Comparison of ENCODE assay signal across 10 mouse cellular contexts in genomic region chr5:122529913-122530604, GRCm38 (mm10). TPM values are rescaled to one million over a fixed set of nuclear protein-coding genes. Genes with fewer than 3 reads are reported as not detected.
DNase-seq lines count a peak whose midpoint lies in the region; ATAC-seq and TF ChIP-seq lines count a peak whose summit lies in the region.
"Had no signal": no experiment of that assay in that cellular context is flagged by ENCODE, and none has a peak within 500 bp of the region (broad histone marks: within the 10 kb centered on the region; RNA-seq: fewer than 3 reads in every experiment).

No protein-coding gene starts in this region.

- H3K27me3 ChIP-seq in embryonic facial prominence, embryonic 12.5 days: no peaks in the 10 kb centered on the region
- no peaks in the 10 kb centered on the region for H3K27me3 ChIP-seq in limb, embryonic 12.5 days
- H3K27me3 ChIP-seq: liver, embryonic 13.5 days had no signal

- no peak for TF ChIP-seq CTCF in embryonic fibroblast, embryonic 13.5 days (IDR thresholded peaks at IDR 0.05; ENCODE audit: borderline replicate concordance, insufficient read depth, low read length)

- ATAC-seq in embryonic facial prominence, embryonic 12.5 days (ENCODE audit: insufficient number of reproducible peaks, insufficient read depth, low FRiP score, low TSS enrichment): no peak
- no peak for ATAC-seq in limb, embryonic 12.5 days (ENCODE audit: insufficient number of reproducible peaks, insufficient read depth, low FRiP score, low TSS enrichment, low read depth)
- ATAC-seq: forebrain, embryonic 16.5 days had no signal

- intact Hi-C loops in left cerebral cortex, postnatal 10 days (cut with DNase I): no loop called here

- peak overlapping the region; percentile 74 for H3K27ac ChIP-seq in embryonic facial prominence, embryonic 12.5 days
- H3K27ac ChIP-seq in embryonic fibroblast, embryonic 13.5 days (ENCODE audit: insufficient read depth, low read length): peak overlapping the region; percentile 21; the same call in 1 of the 2 replicates
- peak overlapping the region; percentile 51; the same call in 1 of the 2 replicates for H3K27ac ChIP-seq in limb, embryonic 12.5 days
- H3K27ac ChIP-seq: liver, embryonic 13.5 days had no signal

- WGBS in embryonic facial prominence, embryonic 12.5 days: 71% methylated on average over 9 of the region's 9 CpGs
- 74% methylated on average over 9 of the region's 9 CpGs for WGBS in limb, embryonic 12.5 days

- H3K36me3 ChIP-seq in embryonic facial prominence, embryonic 12.5 days: no peaks in the 10 kb centered on the region
- H3K36me3 ChIP-seq in limb, embryonic 12.5 days: no peaks in the 10 kb centered on the region; the same call in 1 of the 2 replicates
- H3K36me3 ChIP-seq: liver, embryonic 13.5 days had no signal

- H3K9me3 ChIP-seq in embryonic facial prominence, embryonic 12.5 days: no peaks in the 10 kb centered on the region
- peaks cover 4% of the 10 kb centered on the region; the same call in 1 of the 2 replicates for H3K9me3 ChIP-seq in limb, embryonic 12.5 days
- H3K9me3 ChIP-seq: liver, embryonic 13.5 days had no signal

- peaks cover 36% of the 10 kb centered on the region for H3K4me1 ChIP-seq in embryonic facial prominence, embryonic 12.5 days
- peaks cover 6% of the 10 kb centered on the region for H3K4me1 ChIP-seq in embryonic fibroblast, embryonic 13.5 days (ENCODE audit: control insufficient read depth, insufficient read depth, low read length)
- peaks cover 40% of the 10 kb centered on the region for H3K4me1 ChIP-seq in limb, embryonic 12.5 days (replicated peaks)

- no peak overlapping the region for H3K4me3 ChIP-seq in embryonic facial prominence, embryonic 12.5 days
- H3K4me3 ChIP-seq in embryonic fibroblast, embryonic 13.5 days (ENCODE audit: insufficient read depth, low read length): no peak overlapping the region
- no peak overlapping the region for H3K4me3 ChIP-seq in limb, embryonic 12.5 days (replicated peaks)
- H3K4me3 ChIP-seq: liver, embryonic 13.5 days had no signal

- no peak overlapping the region for H3K4me2 ChIP-seq in embryonic facial prominence, embryonic 12.5 days (replicated peaks)
- no peak overlapping the region for H3K4me2 ChIP-seq in limb, embryonic 12.5 days
- H3K4me2 ChIP-seq: liver, embryonic 13.5 days had no signal

- no peak for TF ChIP-seq POLR2A in embryonic fibroblast, embryonic 13.5 days (IDR thresholded peaks at IDR 0.05; ENCODE audit: low read depth, low read length)

- peak; percentile 52 for DNase-seq in kidney, adult 11 months
- no peak for DNase-seq in kidney, adult 8-10 months
- DNase-seq in left cerebral cortex, postnatal 10 days (ENCODE audit: extremely low spot score in 1 of 2, low spot score in 2 of 2): no peak
- no peak for DNase-seq in ovary, postnatal 14 days (ENCODE audit: low spot score)
- DNase-seq: liver, embryonic 13.5 days; thymus, postnatal 4 days had no signal

- H3K9ac ChIP-seq in embryonic facial prominence, embryonic 12.5 days: no peak overlapping the region
- H3K9ac ChIP-seq in limb, embryonic 12.5 days (replicated peaks): no peak overlapping the region
- H3K9ac ChIP-seq: liver, embryonic 13.5 days had no signal

RNA-seq across cellular contexts. Expression of gene Atp2a2, which starts 28.0 kb away (rescaled TPM):
- 51.3 and 51.5 TPM in 2 replicates for polyA plus RNA-seq in embryonic facial prominence, embryonic 12.5 days (2016; fragmentation: Nextera tagmentation; extraction: Ambion mirVana)
- polyA plus RNA-seq in embryonic fibroblast, embryonic 13.5 days (2011; ENCODE audit: insufficient read length, low read depth, missing spikeins): 176 and 187 TPM in 2 replicates
- 42.4 and 49.5 TPM in 2 replicates for polyA plus RNA-seq in limb, embryonic 12.5 days (2016; fragmentation: Nextera tagmentation; extraction: Ambion mirVana)
- total RNA-seq in left cerebral cortex, postnatal 10 days (2021): 100 to 1,000 TPM; 618 to 632 TPM

Comparison
In these comparisons a context has a peak if more than half of its experiments do, and no peak if none do; other contexts are left out.
1. H3K27ac ChIP-seq: peak in every context shown above with its lines; median percentile 74 in embryonic facial prominence, embryonic 12.5 days; 51 in limb, embryonic 12.5 days; 21 in embryonic fibroblast, embryonic 13.5 days.